Mouse (Mus musculus) Patski (cell line): ENCODE data around the gene Maml3. TPM values are rescaled to one million over a fixed set of nuclear protein-coding genes. Genes with fewer than 3 reads are reported as not detected.

ENCODE experiments used
- ATAC-seq: fragments of 100-300 bp; one replicate; pipeline ENCODE4 v1.8.0; 2021
- CTCF ChIA-PET: fragments of 350-600 bp; sonication (Branson Sonifier 250); formaldehyde crosslinking; loops from one replicate; lab custom pipeline; 2022; ENCODE audit warnings: inconsistent platforms; lab: Charles Lee
- POLR2A ChIA-PET: fragments of 350-600 bp; sonication (Branson Sonifier 250); formaldehyde crosslinking; loops from one replicate; lab custom pipeline; 2022; ENCODE audit warnings: antibody characterized with exemption, inconsistent platforms; lab: Charles Lee
- DNase-seq: peaks from one replicate; pipeline ENCODE4 v3.0.0-alpha.2; 2011; ENCODE audit warnings: low read depth, low spot score
- H3K27me3 ChIP-seq: fragments of 371-371 bp; one replicate; pipeline ENCODE4 v1.5.1; 2021
- CTCF ChIP-seq: fragments of 100-300 bp; IDR thresholded peaks from one replicate; pipeline ENCODE4 v1.5.1; 2021
- in situ Hi-C: fragments of 300-500 bp; cut with MboI; formaldehyde crosslinking; loops from 3 replicates; pipeline ENCODE4 v1.11.1; 2018; ENCODE audit warnings: low pct_unique_long_range_greater_than_20kb, mixed read lengths
- polyA plus RNA-seq: library from polyadenylated mRNA; unstranded; gene quantifications from one replicate; pipeline ENCODE4 v1.2.3, GENCODE M21; 2021

Maml3 gene
- polyA plus RNA-seq, 1 experiment from 2014 or later, result 7.7 TPM

- DNase-seq (no peak), ATAC-seq (peak; percentile 62)
- TF ChIP-seq CTCF, result no peak
- no peaks in the 10 kb centered on the region for H3K27me3 ChIP-seq
- ChIA-PET POLR2A (no interaction called here), CTCF (no interaction called here)
- in situ Hi-C loops, result no loop called here
Measured at GRCm38 (mm10) chr3:51749812-51750481, 354.9 kb downstream of the Maml3 start.

- POLR2A ChIA-PET, result interaction anchor here (0.7 kb wide), 1 partner anchor 458 kb away, joined by 5 read pairs; no protein-coding TSS in a partner anchor
- TF ChIP-seq CTCF, result no peak
- DNase-seq (no peak), ATAC-seq (no peak)
- in situ Hi-C loops, result no loop called here
- H3K27me3 ChIP-seq, result no peaks in the 10 kb centered on the region
- CTCF ChIA-PET, result no interaction called here
Measured at GRCm38 (mm10) chr3:51749421-51749811, 355.5 kb downstream of the Maml3 start.

DNA sequence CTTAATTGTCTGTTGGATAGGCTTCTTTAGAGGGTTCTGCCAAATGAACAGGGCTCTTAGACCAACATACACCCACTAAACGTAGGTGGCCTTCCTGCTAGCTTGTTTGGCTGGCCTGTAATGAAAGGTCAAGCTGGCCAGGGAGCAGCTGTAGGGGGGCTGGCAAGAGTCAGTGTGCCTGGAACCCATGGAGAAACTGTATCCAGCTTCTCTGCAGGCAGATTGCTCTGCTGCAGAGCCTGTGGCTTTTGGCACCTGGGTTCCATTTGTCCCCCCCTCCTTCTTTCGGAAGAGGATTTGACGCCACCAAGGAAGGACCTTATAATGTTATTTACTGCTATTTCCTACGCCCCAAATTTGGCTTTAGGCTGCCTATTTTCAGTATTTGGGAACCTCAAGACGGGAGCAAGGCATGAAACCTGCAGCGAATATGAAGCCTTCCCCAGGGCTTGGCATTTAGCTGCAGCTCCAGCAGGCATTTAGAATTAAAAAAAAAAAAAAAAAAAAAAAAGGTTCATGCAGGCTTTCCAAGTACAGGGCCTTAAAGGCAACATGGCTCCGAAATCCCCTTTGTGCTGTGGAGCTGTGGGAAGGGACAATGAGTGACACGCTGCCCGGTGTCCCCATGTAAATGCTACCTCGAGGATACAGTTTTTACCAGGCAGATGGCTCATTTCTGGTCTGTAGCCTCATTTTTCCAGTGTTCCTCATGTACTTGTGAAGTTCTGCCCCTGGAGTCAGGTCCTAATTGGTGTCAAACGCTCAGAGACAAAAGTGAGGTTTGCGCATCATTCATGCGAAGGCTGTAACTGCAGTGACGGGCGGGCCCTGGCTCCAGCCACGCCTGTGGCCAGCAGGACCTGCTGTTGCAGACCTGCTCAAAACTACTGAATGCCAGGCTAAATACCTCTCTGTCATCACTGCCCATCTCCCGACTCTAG lies 356.2 kb downstream of the Maml3 start:
- TF ChIP-seq CTCF, result no peak
- no peak for DNase-seq
- ChIA-PET POLR2A (interaction anchor here (0.6 to 0.7 kb wide), 2 partner anchors 8 to 459 kb away, joined by 3 to 5 read pairs; no protein-coding TSS in a partner anchor), CTCF (no interaction called here)
- H3K27me3 ChIP-seq, result no peaks in the 10 kb centered on the region
- in situ Hi-C loops, result no loop called here
- ATAC-seq, result no peak

DNA sequence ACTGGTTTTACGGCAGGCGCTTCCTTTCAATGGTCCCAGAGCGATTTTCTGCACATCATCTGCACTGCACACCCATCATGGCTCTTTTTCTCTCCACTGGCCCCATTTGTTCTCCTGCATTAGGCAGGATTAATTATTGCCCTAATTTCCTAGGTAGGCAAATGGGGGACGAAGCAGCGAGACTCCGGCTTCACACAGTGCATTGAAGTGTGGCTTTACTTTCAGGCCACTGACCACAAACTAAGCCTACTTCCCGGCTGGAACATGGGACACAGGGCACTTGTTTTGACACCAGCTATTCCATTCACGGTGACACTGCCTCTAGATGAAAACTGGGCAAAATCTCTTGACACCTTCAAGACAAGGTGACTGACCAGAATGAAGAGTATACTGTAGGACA lies 358.1 kb downstream of the Maml3 start:
- ChIA-PET POLR2A (no interaction called here), CTCF (no interaction called here)
- TF ChIP-seq CTCF, result no peak
- in situ Hi-C loops, result no loop called here
- DNase-seq (no peak), ATAC-seq (no peak)
- H3K27me3 ChIP-seq, result no peaks in the 10 kb centered on the region

GRCm38 (mm10) chr3:51745162-51745561 lies 359.7 kb downstream of the Maml3 start:
- no peaks in the 10 kb centered on the region for H3K27me3 ChIP-seq
- ChIA-PET CTCF (interaction anchor here (1.3 to 1.4 kb wide), 2 partner anchors 11 to 17 kb away, joined by 3 to 4 read pairs; no protein-coding TSS in a partner anchor), POLR2A (no interaction called here)
- DNase-seq (no peak), ATAC-seq (no peak)
- in situ Hi-C loops, result no loop called here
- TF ChIP-seq CTCF, result no peak

GRCm38 (mm10) chr3:51744339-51744759 lies 360.5 kb downstream of the Maml3 start:
- ChIA-PET POLR2A (interaction anchor here (0.8 kb wide), 1 partner anchor 431 kb away, joined by 7 read pairs; no protein-coding TSS in a partner anchor), CTCF (interaction anchor here (0.7 to 1.4 kb wide), 3 partner anchors 12 to 182 kb away, joined by 3 to 4 read pairs (median 3); no protein-coding TSS in a partner anchor)
- ATAC-seq, result no peak
- peak; percentile 49 for DNase-seq
- TF ChIP-seq CTCF, result no peak
- H3K27me3 ChIP-seq, result no peaks in the 10 kb centered on the region
- in situ Hi-C loops, result no loop called here

DNA sequence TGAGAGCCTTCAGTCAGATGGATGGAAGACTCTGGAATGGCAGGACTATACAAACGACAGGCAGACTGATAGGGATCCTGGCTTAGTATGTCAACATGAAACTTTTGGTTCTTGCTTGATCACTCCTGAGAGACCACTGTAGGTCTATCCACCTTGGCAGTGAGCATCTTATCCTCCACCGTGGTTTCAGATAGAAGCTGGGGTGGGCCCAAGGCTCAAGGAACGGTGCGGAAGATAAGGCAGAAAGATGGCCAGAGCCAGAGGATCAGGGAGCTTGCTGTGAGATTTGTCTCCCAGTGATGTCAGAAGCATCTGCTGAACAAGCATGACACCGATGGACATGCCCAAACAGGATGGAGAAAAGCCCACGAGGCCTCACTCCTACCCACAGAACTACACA lies 362.5 kb downstream of the Maml3 start:
- no peaks in the 10 kb centered on the region for H3K27me3 ChIP-seq
- CTCF ChIA-PET, result interaction anchor here (0.7 to 1.4 kb wide), 2 partner anchors 14 to 16 kb away, joined by 3 to 4 read pairs; no protein-coding TSS in a partner anchor
- no peak for TF ChIP-seq CTCF
- no peak for DNase-seq
- in situ Hi-C loops, result no loop called here
- POLR2A ChIA-PET, result no interaction called here
- no peak for ATAC-seq

GRCm38 (mm10) chr3:51741824-51742223 lies 363.1 kb downstream of the Maml3 start:
- ChIA-PET CTCF (interaction anchor here (0.7 to 1.4 kb wide), 2 partner anchors 15 to 17 kb away, joined by 3 to 4 read pairs; no protein-coding TSS in a partner anchor), POLR2A (no interaction called here)
- no peak for TF ChIP-seq CTCF
- no peaks in the 10 kb centered on the region for H3K27me3 ChIP-seq
- DNase-seq, result no peak
- in situ Hi-C loops, result no loop called here
- no peak for ATAC-seq

- POLR2A ChIA-PET, result no interaction called here
- DNase-seq (no peak), ATAC-seq (no peak)
- in situ Hi-C loops, result no loop called here
- CTCF ChIA-PET, result interaction anchor here (0.7 to 2.4 kb wide), 9 partner anchors 10 to 255 kb away, joined by 3 to 11 read pairs (median 3); no protein-coding TSS in a partner anchor
- no peaks in the 10 kb centered on the region for H3K27me3 ChIP-seq
- no peak for TF ChIP-seq CTCF
Measured at GRCm38 (mm10) chr3:51739835-51740112, 365.1 kb downstream of the Maml3 start.

DNA sequence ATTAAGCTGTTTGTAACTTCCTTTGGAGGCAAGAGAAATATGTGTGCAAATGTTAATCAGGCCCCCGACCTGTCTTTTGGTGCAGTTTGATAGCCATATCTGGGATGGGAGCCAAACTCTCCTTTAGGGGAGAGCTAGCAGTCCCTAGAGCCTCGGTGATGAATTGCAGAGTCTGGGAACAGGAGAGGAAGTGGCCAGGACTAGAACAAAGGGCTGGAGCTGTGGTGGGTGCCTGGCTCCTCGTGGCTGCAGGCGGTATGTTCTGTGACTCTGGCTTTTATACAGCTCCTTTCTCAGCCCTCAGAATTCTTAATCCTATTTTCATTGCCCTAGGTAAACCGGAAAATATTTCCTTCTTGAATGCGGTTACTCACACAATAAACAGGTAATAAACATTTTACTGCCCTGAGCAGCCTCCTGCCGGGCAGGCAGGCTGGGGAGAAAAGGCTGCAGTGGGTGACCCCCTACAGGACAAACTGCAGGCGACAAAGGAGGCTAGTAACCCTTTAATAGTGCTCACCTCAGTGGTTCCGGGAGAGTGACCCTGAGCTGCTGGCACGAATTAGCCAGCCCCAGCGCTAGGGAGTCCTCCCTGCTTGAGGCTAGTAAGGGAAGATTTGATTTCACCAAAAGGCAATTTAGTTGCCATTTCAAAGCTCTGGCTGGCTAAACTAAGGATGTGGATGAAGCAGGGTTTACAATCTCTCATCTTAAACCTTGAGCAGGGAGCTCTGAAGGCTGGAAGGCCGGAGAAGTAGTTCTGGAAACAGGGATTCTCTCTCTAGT lies 365.6 kb downstream of the Maml3 start:
- TF ChIP-seq CTCF, result peak; percentile 81
- H3K27me3 ChIP-seq, result no peaks in the 10 kb centered on the region
- in situ Hi-C loops, result no loop called here
- CTCF ChIA-PET, result interaction anchor here (0.7 to 2.4 kb wide), 22 partner anchors 9 to 426 kb away, joined by 3 to 11 read pairs (median 3); no protein-coding TSS in a partner anchor
- POLR2A ChIA-PET, result no interaction called here
- ATAC-seq, result peak; percentile 84
- DNase-seq, result peak; percentile 83
